Mouse (Mus musculus): ENCODE measurements around the gene Phf20. TPM values are rescaled to one million over a fixed set of nuclear protein-coding genes. Genes with fewer than 3 reads are reported as not detected.
"Not testable (repeated sequence)": the region's sequence is repeated elsewhere in the genome, so short reads cannot be mapped to it uniquely, and the experiment has no call there.

Phf20 gene
- polyA plus RNA-seq, 1 experiment, result 39.4 TPM

DNA sequence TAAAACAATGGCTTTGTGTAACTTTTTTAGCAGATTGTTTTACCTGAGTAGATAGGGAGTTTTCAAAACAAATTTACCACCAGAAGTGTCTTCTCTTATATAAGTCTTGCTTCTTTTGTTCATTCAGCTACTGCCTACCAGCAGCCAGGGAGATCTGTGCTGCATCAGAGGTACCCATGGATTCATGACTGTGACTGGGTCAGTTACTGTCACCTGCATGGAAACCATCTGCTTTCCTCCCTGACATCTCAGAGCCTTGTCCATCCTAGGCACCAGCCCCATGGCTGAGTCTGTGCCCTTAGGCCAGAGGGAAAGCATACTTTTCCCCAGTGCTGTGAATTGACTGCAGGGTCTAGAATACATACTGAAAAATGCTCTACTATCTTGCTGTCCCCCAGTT is 35.1 kb downstream of the Phf20 start:
- Histone ChIP-seq H3K4me3 (ENCODE audit: insufficient read depth, low read length) (no peak overlapping the region), H3K27ac (ENCODE audit: insufficient read depth, low read length) (no peak overlapping the region), H3K4me1 (ENCODE audit: control insufficient read depth, insufficient read depth, low read length) (peaks cover 7% of the 10 kb centered on the region)
- TF ChIP-seq POLR2A (IDR thresholded peaks at IDR 0.05; ENCODE audit: low read depth, low read length) (no peak), CTCF (IDR thresholded peaks at IDR 0.05; ENCODE audit: borderline replicate concordance, insufficient read depth, low read length) (no peak)

DNA sequence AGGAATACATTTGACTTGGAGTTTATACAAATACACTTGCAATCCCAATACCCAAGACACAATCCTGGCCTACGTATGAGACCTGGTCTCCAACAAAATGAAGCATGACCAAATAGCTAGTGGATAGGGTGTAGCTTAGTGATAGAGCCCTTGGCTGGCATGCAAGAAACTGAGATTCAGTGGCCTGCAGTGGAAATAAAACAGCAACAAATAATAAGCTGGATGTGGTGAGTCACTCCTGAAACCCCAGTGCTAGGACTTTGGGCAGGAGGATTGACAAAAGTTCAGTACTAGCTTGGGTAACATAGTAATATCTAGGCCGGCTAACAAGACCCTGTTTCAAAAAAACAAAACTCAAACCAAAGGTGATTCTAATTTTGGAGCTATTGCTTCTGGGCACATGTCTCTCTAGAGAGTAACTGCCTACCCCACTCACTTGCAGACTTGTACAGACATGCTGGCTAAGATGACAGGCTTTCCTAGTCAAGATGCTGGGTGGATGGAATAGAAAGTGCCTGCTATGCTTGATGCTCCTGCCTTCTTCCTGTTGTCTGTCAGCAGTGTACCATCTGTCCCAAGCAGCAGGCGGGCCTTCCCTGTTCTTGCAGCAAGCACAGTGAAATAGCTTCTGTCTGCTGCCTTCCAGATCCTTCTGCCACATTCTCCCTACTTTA is 37.1 kb downstream of the Phf20 start:
- Histone ChIP-seq H3K4me3 (ENCODE audit: insufficient read depth, low read length) (no peak overlapping the region), H3K4me1 (ENCODE audit: control insufficient read depth, insufficient read depth, low read length) (peaks cover 7% of the 10 kb centered on the region), H3K27ac (ENCODE audit: insufficient read depth, low read length) (peak overlapping the region; percentile 74)
- TF ChIP-seq CTCF (IDR thresholded peaks at IDR 0.05; ENCODE audit: borderline replicate concordance, insufficient read depth, low read length) (no peak), POLR2A (IDR thresholded peaks at IDR 0.05; ENCODE audit: low read depth, low read length) (no peak)

DNA sequence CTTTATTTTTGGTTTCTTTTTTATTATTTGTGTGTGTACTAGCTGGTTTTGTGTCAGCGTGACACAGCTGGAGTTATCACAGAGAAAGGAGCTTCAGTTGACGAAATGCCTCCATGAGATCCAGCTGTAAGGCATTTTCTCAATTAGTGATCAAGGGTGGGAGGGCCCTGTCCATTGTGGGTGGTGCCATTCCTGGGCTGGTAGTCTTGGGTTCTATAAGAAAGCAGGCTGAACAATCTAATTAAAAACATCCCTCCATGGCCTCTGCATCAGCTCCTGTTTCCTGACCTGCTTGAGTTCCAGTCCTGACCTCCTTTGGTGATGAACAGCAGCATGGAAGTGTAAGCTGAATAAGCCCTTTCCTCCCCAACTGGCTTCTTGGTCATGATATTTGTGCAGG is 37.8 kb downstream of the Phf20 start:
- not testable (repeated sequence) for H3K4me1 ChIP-seq (ENCODE audit: control insufficient read depth, insufficient read depth, low read length); H3K4me3 ChIP-seq (ENCODE audit: insufficient read depth, low read length)
- H3K27ac ChIP-seq (ENCODE audit: insufficient read depth, low read length), result peak overlapping the region; percentile 74

DNA sequence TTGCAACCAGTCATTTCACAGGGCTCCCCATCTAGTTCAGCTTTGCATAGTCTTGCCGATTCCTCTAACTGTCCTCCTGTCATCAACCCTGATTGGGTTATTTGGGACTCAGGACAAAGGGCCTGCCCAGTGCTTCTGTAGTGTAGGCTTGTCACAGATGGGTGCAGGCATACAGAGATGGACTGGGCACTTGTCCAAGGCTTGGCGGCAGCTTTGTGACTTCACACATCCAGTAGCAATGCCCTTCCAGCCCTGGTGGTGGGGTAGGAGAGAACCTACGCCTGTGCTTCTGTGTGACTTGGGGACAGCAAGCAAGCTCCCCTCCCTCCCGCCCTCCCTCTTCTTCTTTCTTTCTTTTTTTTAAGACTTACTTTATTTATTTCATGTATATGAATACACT is 39.6 kb downstream of the Phf20 start:
- no peak overlapping the region for H3K4me3 ChIP-seq (ENCODE audit: insufficient read depth, low read length)
- peaks cover 7% of the 10 kb centered on the region for H3K4me1 ChIP-seq (ENCODE audit: control insufficient read depth, insufficient read depth, low read length)
- TF ChIP-seq POLR2A (IDR thresholded peaks at IDR 0.05; ENCODE audit: low read depth, low read length) (no peak), CTCF (IDR thresholded peaks at IDR 0.05; ENCODE audit: borderline replicate concordance, insufficient read depth, low read length) (no peak)
- H3K27ac ChIP-seq (ENCODE audit: insufficient read depth, low read length), result no peak overlapping the region

DNA sequence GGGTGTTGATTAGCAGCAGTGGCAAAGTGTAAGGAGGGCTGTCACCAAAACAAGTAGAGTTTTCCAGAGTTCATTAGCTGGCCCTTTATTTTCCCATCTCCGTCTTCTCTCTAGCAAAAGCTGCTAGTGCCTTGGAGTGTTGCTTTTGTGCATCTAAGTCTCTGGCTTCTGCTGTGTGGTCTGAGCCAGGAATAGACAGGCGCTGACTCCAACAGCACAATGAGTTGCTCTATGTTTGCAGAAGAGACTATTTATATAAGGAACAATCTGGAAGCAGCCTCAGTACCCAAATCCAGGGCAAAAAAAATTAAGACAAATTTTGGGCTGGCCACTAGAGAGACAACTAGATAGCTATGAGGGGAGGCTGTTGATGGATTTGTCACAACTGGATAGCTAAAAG is 45.4 kb downstream of the Phf20 start:
- no peak for TF ChIP-seq CTCF (IDR thresholded peaks at IDR 0.05; ENCODE audit: borderline replicate concordance, insufficient read depth, low read length)
- no peak for TF ChIP-seq POLR2A (IDR thresholded peaks at IDR 0.05; ENCODE audit: low read depth, low read length)
- H3K27ac ChIP-seq (ENCODE audit: insufficient read depth, low read length), result no peak overlapping the region
- peaks cover 4% of the 10 kb centered on the region; the same call in 1 of the 2 replicates for H3K4me1 ChIP-seq (ENCODE audit: control insufficient read depth, insufficient read depth, low read length)
- H3K4me3 ChIP-seq (ENCODE audit: insufficient read depth, low read length), result no peak overlapping the region

DNA sequence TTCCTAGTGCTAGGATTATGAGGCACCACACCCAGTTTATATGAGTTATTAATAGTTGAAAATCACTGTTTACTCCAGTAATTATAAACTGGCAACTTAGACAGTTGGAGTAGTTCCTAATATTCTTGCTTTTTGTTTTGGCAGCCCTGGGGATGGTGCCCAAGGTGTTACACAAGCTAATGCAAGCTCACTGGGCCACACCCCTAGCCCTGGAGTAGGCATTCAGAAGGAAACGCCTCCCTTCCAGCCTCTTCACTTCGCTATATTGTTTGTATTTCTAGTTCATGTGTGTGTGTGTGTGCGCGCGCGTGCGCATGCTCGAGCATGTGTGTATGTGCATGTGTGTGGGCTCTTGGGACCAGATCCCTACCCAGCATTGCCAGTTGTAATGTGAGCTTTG is 46.7 kb downstream of the Phf20 start:
- no peak for TF ChIP-seq POLR2A (IDR thresholded peaks at IDR 0.05; ENCODE audit: low read depth, low read length)
- TF ChIP-seq CTCF (IDR thresholded peaks at IDR 0.05; ENCODE audit: borderline replicate concordance, insufficient read depth, low read length), result no peak
- no peak overlapping the region for H3K4me3 ChIP-seq (ENCODE audit: insufficient read depth, low read length)

DNA sequence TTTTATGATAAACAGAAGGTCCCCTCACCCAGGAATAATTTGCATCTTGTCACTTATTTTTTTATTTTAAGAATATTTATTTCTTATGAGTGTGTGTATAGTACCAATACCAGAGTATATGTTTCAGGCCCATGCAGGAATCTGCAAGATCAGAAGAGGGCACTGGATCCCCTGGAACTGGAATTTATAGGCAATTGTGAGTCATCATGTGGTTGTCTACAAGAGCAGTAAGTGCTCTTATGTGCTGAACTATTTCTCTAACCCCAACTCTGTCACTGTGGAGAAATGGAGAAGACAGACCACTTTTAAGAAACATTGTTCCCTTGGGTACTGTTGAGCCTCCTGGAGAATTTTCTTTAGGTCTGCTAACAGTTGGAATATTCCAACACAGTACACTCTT is 51.3 kb downstream of the Phf20 start:
- H3K27ac ChIP-seq (ENCODE audit: insufficient read depth, low read length), result 0 out of 2 replicates have a peak overlapping the region, but pooled peaks have one; percentile 12
- TF ChIP-seq POLR2A (IDR thresholded peaks at IDR 0.05; ENCODE audit: low read depth, low read length) (no peak), CTCF (IDR thresholded peaks at IDR 0.05; ENCODE audit: borderline replicate concordance, insufficient read depth, low read length) (no peak)
- H3K4me3 ChIP-seq (ENCODE audit: insufficient read depth, low read length), result no peak overlapping the region
- H3K4me1 ChIP-seq (ENCODE audit: control insufficient read depth, insufficient read depth, low read length), result peaks cover 4% of the 10 kb centered on the region

More for the DNA sequence above, 46.7 kb downstream of the Phf20 start:
- Histone ChIP-seq H3K27ac (ENCODE audit: insufficient read depth, low read length) (no peak overlapping the region), H3K4me1 (ENCODE audit: control insufficient read depth, insufficient read depth, low read length) (peaks cover 4% of the 10 kb centered on the region)

DNA sequence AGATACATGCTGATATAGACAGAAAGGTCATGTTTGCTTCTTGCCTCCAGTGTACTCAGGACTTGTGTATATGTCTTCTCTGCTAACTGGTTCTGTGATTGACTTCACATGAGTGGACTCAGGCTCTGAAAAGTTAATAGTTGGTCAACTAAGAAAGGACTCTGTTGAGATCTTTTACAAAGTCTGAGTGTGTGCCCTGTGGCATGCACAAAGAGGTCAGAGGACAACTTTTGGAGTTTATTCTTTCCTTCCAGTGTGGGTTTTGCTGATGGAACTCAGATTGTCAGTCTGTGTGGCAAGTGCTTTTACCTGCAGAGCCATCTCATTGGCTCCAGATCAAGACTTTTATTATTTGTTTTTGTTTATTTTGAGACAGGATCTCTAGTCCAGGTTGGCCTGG is 54.5 kb downstream of the Phf20 start:
- TF ChIP-seq CTCF (IDR thresholded peaks at IDR 0.05; ENCODE audit: borderline replicate concordance, insufficient read depth, low read length) (no peak), POLR2A (IDR thresholded peaks at IDR 0.05; ENCODE audit: low read depth, low read length) (no peak)
- Histone ChIP-seq H3K27ac (ENCODE audit: insufficient read depth, low read length) (no peak overlapping the region), H3K4me1 (ENCODE audit: control insufficient read depth, insufficient read depth, low read length) (no peaks in the 10 kb centered on the region; the same call in 1 of the 2 replicates), H3K4me3 (ENCODE audit: insufficient read depth, low read length) (no peak overlapping the region)

DNA sequence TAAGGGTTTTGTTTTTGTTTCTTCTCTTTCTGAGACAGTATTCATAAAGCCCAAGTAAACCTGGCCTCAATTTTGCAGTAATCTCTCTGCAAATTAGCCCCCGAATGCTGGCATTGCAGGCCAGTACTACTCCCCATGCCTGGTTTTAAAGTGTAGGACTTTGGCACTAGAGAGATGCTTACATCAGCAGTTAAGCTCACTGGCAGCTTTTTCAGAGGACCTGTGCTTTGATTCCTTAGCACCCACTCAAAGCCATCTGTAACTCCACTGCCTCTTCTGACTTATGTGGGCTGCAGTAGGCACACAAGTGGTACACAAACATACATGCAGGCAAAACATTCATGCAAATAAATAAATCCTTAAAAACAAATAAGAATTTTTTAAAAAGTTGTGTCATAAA is 55.0 kb downstream of the Phf20 start:
- TF ChIP-seq POLR2A (IDR thresholded peaks at IDR 0.05; ENCODE audit: low read depth, low read length) (no peak), CTCF (IDR thresholded peaks at IDR 0.05; ENCODE audit: borderline replicate concordance, insufficient read depth, low read length) (no peak)
- no peak overlapping the region for H3K4me3 ChIP-seq (ENCODE audit: insufficient read depth, low read length)

DNA sequence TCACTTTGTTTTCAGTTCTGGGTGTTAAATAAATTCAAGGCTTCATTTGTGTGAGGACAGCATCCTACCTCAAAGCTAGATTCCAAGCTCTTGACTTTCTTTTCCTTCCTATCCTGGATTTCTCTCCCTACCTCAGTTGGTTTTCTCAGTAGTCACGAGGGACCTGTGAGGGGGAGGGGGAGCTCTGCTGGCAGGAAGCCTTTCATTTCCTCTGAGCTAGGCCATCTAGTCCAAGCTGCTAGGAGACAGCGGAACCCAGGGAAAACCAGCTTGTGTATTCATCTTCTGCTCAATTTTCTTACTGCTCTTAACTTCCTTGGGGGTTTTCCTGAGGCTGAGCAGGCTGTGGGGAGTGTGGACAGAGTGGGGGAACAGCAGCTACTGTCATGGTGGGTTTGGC is 60.8 kb downstream of the Phf20 start:
- no peak for TF ChIP-seq CTCF (IDR thresholded peaks at IDR 0.05; ENCODE audit: borderline replicate concordance, insufficient read depth, low read length)
- no peak for TF ChIP-seq POLR2A (IDR thresholded peaks at IDR 0.05; ENCODE audit: low read depth, low read length)
- H3K4me1 ChIP-seq (ENCODE audit: control insufficient read depth, insufficient read depth, low read length), result peaks cover 16% of the 10 kb centered on the region
- no peak overlapping the region for H3K4me3 ChIP-seq (ENCODE audit: insufficient read depth, low read length)
- H3K27ac ChIP-seq (ENCODE audit: insufficient read depth, low read length), result peak overlapping the region; percentile 51

More for the DNA sequence above, 55.0 kb downstream of the Phf20 start:
- no peak overlapping the region for H3K27ac ChIP-seq (ENCODE audit: insufficient read depth, low read length)
- no peaks in the 10 kb centered on the region; the same call in 1 of the 2 replicates for H3K4me1 ChIP-seq (ENCODE audit: control insufficient read depth, insufficient read depth, low read length)

Data from embryonic fibroblast, embryonic 13.5 days (primary cell).